Mouse (Mus musculus): ENCODE data around the gene Nudt2. TPM values are rescaled to one million over a fixed set of nuclear protein-coding genes. Genes with fewer than 3 reads are reported as not detected.

The Nudt2 gene
- polyA plus RNA-seq, 1 experiment from 2014 or later = 46.6 TPM

- under 1% methylated on average over 29 of the region's 29 CpGs for WGBS
- no peaks in the 10 kb centered on the region for H3K36me3 ChIP-seq
- peak overlapping the region; percentile 72 for H3K9ac ChIP-seq
- H3K4me2 ChIP-seq (replicated peaks) = peak overlapping the region; percentile 93
- H3K27me3 ChIP-seq = peaks cover 57% of the 10 kb centered on the region
- H3K9me3 ChIP-seq = no peaks in the 10 kb centered on the region
- H3K4me1 ChIP-seq = peaks cover 26% of the 10 kb centered on the region
- ATAC-seq (ENCODE audit: low FRiP score, low read depth) = peak; percentile 77
- peak overlapping the region; percentile 57 for H3K4me3 ChIP-seq
- no peak overlapping the region for H3K27ac ChIP-seq
Observed at GRCm38 (mm10) chr4:41506906-41507305, 42.0 kb downstream of the Nudt2 start.

- Histone ChIP-seq H3K27me3 (peaks cover 52% of the 10 kb centered on the region), H3K9ac (peak overlapping the region; percentile 72), H3K4me3 (peak overlapping the region; percentile 57), H3K4me2 (replicated peaks) (peak overlapping the region; percentile 93), H3K27ac (no peak overlapping the region), H3K36me3 (no peaks in the 10 kb centered on the region), H3K4me1 (peaks cover 21% of the 10 kb centered on the region), H3K9me3 (no peaks in the 10 kb centered on the region)
- ATAC-seq (ENCODE audit: low FRiP score, low read depth) = no peak
- WGBS = 1% methylated on average over 22 of the region's 22 CpGs
Observed at GRCm38 (mm10) chr4:41507326-41507924, 42.5 kb downstream of the Nudt2 start.

- Histone ChIP-seq H3K27ac (no peak overlapping the region), H3K4me1 (peaks cover 16% of the 10 kb centered on the region), H3K9me3 (no peaks in the 10 kb centered on the region), H3K4me3 (no peak overlapping the region), H3K4me2 (replicated peaks) (peak overlapping the region; percentile 93; the same call in 1 of the 2 replicates), H3K36me3 (no peaks in the 10 kb centered on the region), H3K27me3 (peaks cover 48% of the 10 kb centered on the region), H3K9ac (no peak overlapping the region)
- no peak for ATAC-seq (ENCODE audit: low FRiP score, low read depth)
- 47% methylated on average over 7 of the region's 7 CpGs for WGBS
Observed at GRCm38 (mm10) chr4:41507998-41508397, 43.0 kb downstream of the Nudt2 start.

- Histone ChIP-seq H3K36me3 (no peaks in the 10 kb centered on the region), H3K4me2 (replicated peaks) (peak overlapping the region; percentile 37), H3K9me3 (no peaks in the 10 kb centered on the region), H3K4me1 (peaks cover 10% of the 10 kb centered on the region), H3K4me3 (no peak overlapping the region), H3K27me3 (peaks cover 27% of the 10 kb centered on the region), H3K9ac (0 out of 2 replicates have a peak overlapping the region, but pooled peaks have one; percentile 36), H3K27ac (peak overlapping the region; percentile 61)
- 0 out of 2 replicates have a peak, but pooled peaks have one; percentile 15 for ATAC-seq (ENCODE audit: low FRiP score, low read depth)
- 18% methylated on average over 4 of the region's 4 CpGs for WGBS
Observed at GRCm38 (mm10) chr4:41513309-41513708, 48.4 kb downstream of the Nudt2 start.

GRCm38 (mm10) chr4:41513714-41514113, 48.8 kb downstream of the Nudt2 start:
- WGBS = 3% methylated on average over 8 of the region's 8 CpGs
- Histone ChIP-seq H3K27ac (peak overlapping the region; percentile 61), H3K4me3 (no peak overlapping the region)

GRCm38 (mm10) chr4:41517233-41517632, 52.3 kb downstream of the Nudt2 start, which contains the start of gene 1110017D15Rik:
1110017D15Rik (minus strand) TSS chr4:41517333.
- Histone ChIP-seq H3K9ac (no peak within 1 kb of the TSS), H3K36me3 (no peaks in the 10 kb centered on the region), H3K27ac (no peak within 1 kb of the TSS), H3K4me3 (no peak within 1 kb of the TSS), H3K4me1 (peaks cover 10% of the 10 kb centered on the region), H3K4me2 (replicated peaks) (no peak within 1 kb of the TSS), H3K27me3 (peaks cover 46% of the 10 kb centered on the region), H3K9me3 (no peaks in the 10 kb centered on the region)
- 87% methylated on average over 2 of the region's 2 CpGs for WGBS
- ATAC-seq (ENCODE audit: low FRiP score, low read depth) = no peak

More at GRCm38 (mm10) chr4:41513714-41514113, 48.8 kb downstream of the Nudt2 start:
- Histone ChIP-seq H3K4me1 (peaks cover 10% of the 10 kb centered on the region), H3K36me3 (no peaks in the 10 kb centered on the region), H3K4me2 (replicated peaks) (peak overlapping the region; percentile 37), H3K9ac (0 out of 2 replicates have a peak overlapping the region, but pooled peaks have one; percentile 36), H3K9me3 (no peaks in the 10 kb centered on the region), H3K27me3 (peaks cover 25% of the 10 kb centered on the region)
- no peak for ATAC-seq (ENCODE audit: low FRiP score, low read depth)

GRCm38 (mm10) chr4:41518349-41518748, 53.4 kb downstream of the Nudt2 start:
- no peak overlapping the region for H3K9ac ChIP-seq
- H3K4me3 ChIP-seq = no peak overlapping the region
- peaks cover 55% of the 10 kb centered on the region for H3K27me3 ChIP-seq
- H3K9me3 ChIP-seq = no peaks in the 10 kb centered on the region
- no peaks in the 10 kb centered on the region for H3K36me3 ChIP-seq
- peaks cover 6% of the 10 kb centered on the region for H3K4me1 ChIP-seq
- no peak overlapping the region for H3K27ac ChIP-seq
- no peak for ATAC-seq (ENCODE audit: low FRiP score, low read depth)
- H3K4me2 ChIP-seq (replicated peaks) = no peak overlapping the region
- WGBS = 68% methylated on average over 7 of the region's 7 CpGs

- H3K4me1 ChIP-seq = no peaks in the 10 kb centered on the region
- H3K36me3 ChIP-seq = no peaks in the 10 kb centered on the region
- H3K27ac ChIP-seq = no peak overlapping the region
- 91% methylated on average over 5 of the region's 5 CpGs for WGBS
- no peaks in the 10 kb centered on the region for H3K9me3 ChIP-seq
- H3K9ac ChIP-seq = no peak overlapping the region
- H3K4me2 ChIP-seq (replicated peaks) = no peak overlapping the region
- no peak for ATAC-seq (ENCODE audit: low FRiP score, low read depth)
- H3K4me3 ChIP-seq = no peak overlapping the region
- H3K27me3 ChIP-seq = peaks cover 64% of the 10 kb centered on the region
Observed at GRCm38 (mm10) chr4:41519195-41519594, 54.2 kb downstream of the Nudt2 start.

- Histone ChIP-seq H3K4me3 (no peak overlapping the region), H3K4me1 (no peaks in the 10 kb centered on the region), H3K27ac (no peak overlapping the region), H3K36me3 (no peaks in the 10 kb centered on the region), H3K9me3 (no peaks in the 10 kb centered on the region), H3K4me2 (replicated peaks) (no peak overlapping the region), H3K27me3 (peaks cover 72% of the 10 kb centered on the region), H3K9ac (no peak overlapping the region)
- 29% methylated on average over 14 of the region's 14 CpGs for WGBS
- ATAC-seq (ENCODE audit: low FRiP score, low read depth) = no peak
Observed at GRCm38 (mm10) chr4:41520641-41521040, 55.7 kb downstream of the Nudt2 start.

GRCm38 (mm10) chr4:41522136-41522535, 57.2 kb downstream of the Nudt2 start:
- Histone ChIP-seq H3K27ac (no peak overlapping the region), H3K36me3 (no peaks in the 10 kb centered on the region), H3K4me2 (replicated peaks) (no peak overlapping the region), H3K4me3 (no peak overlapping the region), H3K27me3 (peaks cover 76% of the 10 kb centered on the region), H3K9ac (no peak overlapping the region), H3K4me1 (no peaks in the 10 kb centered on the region), H3K9me3 (no peaks in the 10 kb centered on the region)
- WGBS = 86% methylated on average over 6 of the region's 6 CpGs
- no peak for ATAC-seq (ENCODE audit: low FRiP score, low read depth)

GRCm38 (mm10) chr4:41522788-41523187, 57.8 kb downstream of the Nudt2 start:
- H3K27ac ChIP-seq = no peak overlapping the region
- H3K4me2 ChIP-seq (replicated peaks) = no peak overlapping the region
- H3K27me3 ChIP-seq = peaks cover 81% of the 10 kb centered on the region
- WGBS = 47% methylated on average over 5 of the region's 5 CpGs
- H3K36me3 ChIP-seq = no peaks in the 10 kb centered on the region
- H3K9me3 ChIP-seq = no peaks in the 10 kb centered on the region
- no peak overlapping the region for H3K4me3 ChIP-seq
- ATAC-seq (ENCODE audit: low FRiP score, low read depth) = no peak
- no peak overlapping the region for H3K9ac ChIP-seq
- no peaks in the 10 kb centered on the region for H3K4me1 ChIP-seq

GRCm38 (mm10) chr4:41523839-41524238, 58.9 kb downstream of the Nudt2 start:
- Histone ChIP-seq H3K27me3 (peaks cover 85% of the 10 kb centered on the region), H3K27ac (no peak overlapping the region), H3K9me3 (no peaks in the 10 kb centered on the region), H3K4me1 (no peaks in the 10 kb centered on the region), H3K4me2 (replicated peaks) (no peak overlapping the region), H3K9ac (no peak overlapping the region), H3K4me3 (no peak overlapping the region), H3K36me3 (no peaks in the 10 kb centered on the region)
- ATAC-seq (ENCODE audit: low FRiP score, low read depth) = no peak
- WGBS = 72% methylated on average over 7 of the region's 7 CpGs

- H3K4me3 ChIP-seq = no peak overlapping the region
- WGBS = 73% methylated on average over 9 of the region's 9 CpGs
- H3K27ac ChIP-seq = no peak overlapping the region
- no peaks in the 10 kb centered on the region for H3K9me3 ChIP-seq
- peaks cover 79% of the 10 kb centered on the region for H3K27me3 ChIP-seq
- no peaks in the 10 kb centered on the region for H3K36me3 ChIP-seq
- H3K4me1 ChIP-seq = no peaks in the 10 kb centered on the region
- H3K9ac ChIP-seq = no peak overlapping the region
- H3K4me2 ChIP-seq (replicated peaks) = no peak overlapping the region
- no peak for ATAC-seq (ENCODE audit: low FRiP score, low read depth)
Observed at GRCm38 (mm10) chr4:41524829-41525228, 59.9 kb downstream of the Nudt2 start.
